Mouse (Mus musculus) embryonic facial prominence, embryonic 11.5 days (tissue): ENCODE results near the gene Gabpb2. TPM values are rescaled to one million over a fixed set of nuclear protein-coding genes. Genes with fewer than 3 reads are reported as not detected.

ENCODE experiments used
- ATAC-seq: fragments of 200-750 bp; cut with Nextera tagmentation; replicated peaks from 2 replicates; pipeline ENCODE4 v1.8.0; 2017; ENCODE audit warnings: low read depth; ENCODE audit not compliant: insufficient number of reproducible peaks, low FRiP score, low TSS enrichment
- DNase-seq: peaks from one replicate; pipeline ENCODE4 v3.0.0-alpha.2; 2015; ENCODE audit warnings: low spot score
- H3K27ac ChIP-seq: fragments of 300-500 bp; sonication (generic); replicated peaks from 2 replicates; pipeline ENCODE4 v1.5.1; 2014; ENCODE audit warnings: mild to moderate bottlenecking, low read depth, low read length, control low read depth
- H3K27me3 ChIP-seq: fragments of 300-500 bp; sonication (generic); 2 replicates; pipeline ENCODE4 v1.6.1; 2014; ENCODE audit warnings: mild to moderate bottlenecking, low read length, moderate library complexity, mixed read lengths; ENCODE audit not compliant: control insufficient read depth, insufficient read depth
- H3K36me3 ChIP-seq: fragments of 300-500 bp; sonication (generic); replicated peaks from 2 replicates; pipeline ENCODE4 v1.6.1; 2014; ENCODE audit warnings: low read depth, mild to moderate bottlenecking, low read length, moderate library complexity, mixed read lengths; ENCODE audit not compliant: control insufficient read depth, insufficient read depth
- H3K4me1 ChIP-seq: fragments of 300-500 bp; sonication (generic); 2 replicates; pipeline ENCODE4 v1.6.1; 2014; ENCODE audit warnings: low read length, mixed read lengths; ENCODE audit not compliant: control insufficient read depth, insufficient read depth
- H3K4me2 ChIP-seq: fragments of 300-500 bp; sonication (generic); 2 replicates; pipeline ENCODE4 v1.6.1; 2014; ENCODE audit warnings: low read depth, mild to moderate bottlenecking, control low read depth, low read length, moderate library complexity
- H3K4me3 ChIP-seq: fragments of 300-500 bp; sonication (generic); 2 replicates; pipeline ENCODE4 v1.5.1; 2014; ENCODE audit warnings: low read depth, low read length, control low read depth
- H3K9ac ChIP-seq: fragments of 300-500 bp; sonication (generic); replicated peaks from 2 replicates; pipeline ENCODE4 v1.6.1; 2014; ENCODE audit warnings: mild to moderate bottlenecking, control low read depth, low read length
- H3K9me3 ChIP-seq: fragments of 300-500 bp; sonication (generic); replicated peaks from 2 replicates; pipeline ENCODE4 v1.6.1; 2016; ENCODE audit warnings: mild to moderate bottlenecking, low read length, inconsistent platforms, mixed read lengths; ENCODE audit not compliant: control insufficient read depth
- WGBS: fragments of 180-500 bp; shearing (Covaris S2); extraction: QIAGEN DNeasy Blood & Tissue Kit; methylation state at CpG from one replicate; pipeline ENCODE4 v1.1.7; 2014; 5-methylcytosine and 5-hydroxymethylcytosine counted together
- polyA plus RNA-seq: library from polyadenylated mRNA; unstranded; fragments of >200 nt; fragmentation: Nextera tagmentation; extraction: Ambion mirVana; gene quantifications from 2 replicates; pipeline ENCODE4 v1.2.1, GENCODE M21; 2014

The Gabpb2 gene
- polyA plus RNA-seq, 1 experiment from 2014 or later, result 6.7 TPM

GRCm38 (mm10) chr3:95199101-95199500 is 18.6 kb downstream of the Gabpb2 start:
- H3K4me1 ChIP-seq, result no peaks in the 10 kb centered on the region
- H3K4me2 ChIP-seq, result no peak overlapping the region
- H3K9me3 ChIP-seq, result no peaks in the 10 kb centered on the region
- no peaks in the 10 kb centered on the region for H3K27me3 ChIP-seq
- DNase-seq, result no peak
- H3K4me3 ChIP-seq, result no peak overlapping the region
- 85% methylated on average over 1 of the region's 1 CpGs for WGBS
- no peak for ATAC-seq
- no peak overlapping the region for H3K27ac ChIP-seq
- no peak overlapping the region for H3K9ac ChIP-seq
- peaks cover 19% of the 10 kb centered on the region for H3K36me3 ChIP-seq

- peaks cover 7% of the 10 kb centered on the region for H3K36me3 ChIP-seq
Measured at GRCm38 (mm10) chr3:95195772-95196171, 21.9 kb downstream of the Gabpb2 start.

GRCm38 (mm10) chr3:95194721-95195135 is 23.0 kb downstream of the Gabpb2 start:
- peaks cover 6% of the 10 kb centered on the region for H3K36me3 ChIP-seq
- no peak overlapping the region for H3K4me2 ChIP-seq
- 85% methylated on average over 6 of the region's 6 CpGs for WGBS
- H3K27ac ChIP-seq, result no peak overlapping the region
- no peak for DNase-seq
- no peak overlapping the region for H3K9ac ChIP-seq
- no peak for ATAC-seq
- no peaks in the 10 kb centered on the region for H3K9me3 ChIP-seq
- no peaks in the 10 kb centered on the region for H3K27me3 ChIP-seq
- no peaks in the 10 kb centered on the region for H3K4me1 ChIP-seq
- no peak overlapping the region for H3K4me3 ChIP-seq

More at GRCm38 (mm10) chr3:95195772-95196171, 21.9 kb downstream of the Gabpb2 start:
- no peak for ATAC-seq
- H3K27me3 ChIP-seq, result no peaks in the 10 kb centered on the region
- 91% methylated on average over 2 of the region's 2 CpGs for WGBS
- no peak overlapping the region for H3K9ac ChIP-seq
- no peaks in the 10 kb centered on the region for H3K9me3 ChIP-seq
- H3K4me2 ChIP-seq, result no peak overlapping the region
- H3K27ac ChIP-seq, result no peak overlapping the region
- no peaks in the 10 kb centered on the region for H3K4me1 ChIP-seq
- no peak for DNase-seq
- no peak overlapping the region for H3K4me3 ChIP-seq

- ATAC-seq, result no peak
- WGBS, result 84% methylated on average over 6 of the region's 6 CpGs
- H3K36me3 ChIP-seq, result peaks cover 3% of the 10 kb centered on the region
Measured at GRCm38 (mm10) chr3:95186888-95187287, 30.8 kb downstream of the Gabpb2 start.

DNA sequence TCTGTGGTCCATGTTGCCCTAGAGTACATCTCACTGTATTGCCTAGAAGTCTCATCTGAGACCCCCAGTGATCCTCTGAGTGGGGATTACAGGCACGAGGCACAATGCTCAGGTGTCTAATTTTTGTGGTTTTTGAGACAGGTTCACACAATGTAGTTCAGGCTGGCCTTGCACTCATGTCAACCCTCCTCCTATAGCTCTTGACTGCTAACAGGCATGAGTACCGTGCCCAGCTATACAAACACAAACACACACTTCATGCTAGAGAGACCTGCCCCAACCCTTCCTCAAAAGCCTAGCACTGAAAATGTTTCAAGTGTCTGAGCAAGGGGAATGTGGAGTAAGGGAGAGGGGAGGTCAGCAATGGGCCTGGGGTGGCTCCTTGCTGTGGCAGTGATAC is 31.6 kb downstream of the Gabpb2 start:
- H3K9me3 ChIP-seq, result no peaks in the 10 kb centered on the region
- H3K36me3 ChIP-seq, result peaks cover 3% of the 10 kb centered on the region
- ATAC-seq, result no peak
- 92% methylated on average over 2 of the region's 2 CpGs for WGBS
- no peak overlapping the region for H3K4me3 ChIP-seq
- no peak overlapping the region for H3K4me2 ChIP-seq
- H3K27ac ChIP-seq, result no peak overlapping the region
- no peaks in the 10 kb centered on the region for H3K27me3 ChIP-seq
- H3K9ac ChIP-seq, result no peak overlapping the region
- no peaks in the 10 kb centered on the region for H3K4me1 ChIP-seq
- no peak for DNase-seq

More at GRCm38 (mm10) chr3:95186888-95187287, 30.8 kb downstream of the Gabpb2 start:
- H3K27me3 ChIP-seq, result no peaks in the 10 kb centered on the region
- no peak overlapping the region for H3K9ac ChIP-seq
- no peak overlapping the region for H3K4me3 ChIP-seq
- no peaks in the 10 kb centered on the region for H3K9me3 ChIP-seq
- no peak for DNase-seq
- H3K4me2 ChIP-seq, result no peak overlapping the region
- no peak overlapping the region for H3K27ac ChIP-seq
- no peaks in the 10 kb centered on the region for H3K4me1 ChIP-seq

DNA sequence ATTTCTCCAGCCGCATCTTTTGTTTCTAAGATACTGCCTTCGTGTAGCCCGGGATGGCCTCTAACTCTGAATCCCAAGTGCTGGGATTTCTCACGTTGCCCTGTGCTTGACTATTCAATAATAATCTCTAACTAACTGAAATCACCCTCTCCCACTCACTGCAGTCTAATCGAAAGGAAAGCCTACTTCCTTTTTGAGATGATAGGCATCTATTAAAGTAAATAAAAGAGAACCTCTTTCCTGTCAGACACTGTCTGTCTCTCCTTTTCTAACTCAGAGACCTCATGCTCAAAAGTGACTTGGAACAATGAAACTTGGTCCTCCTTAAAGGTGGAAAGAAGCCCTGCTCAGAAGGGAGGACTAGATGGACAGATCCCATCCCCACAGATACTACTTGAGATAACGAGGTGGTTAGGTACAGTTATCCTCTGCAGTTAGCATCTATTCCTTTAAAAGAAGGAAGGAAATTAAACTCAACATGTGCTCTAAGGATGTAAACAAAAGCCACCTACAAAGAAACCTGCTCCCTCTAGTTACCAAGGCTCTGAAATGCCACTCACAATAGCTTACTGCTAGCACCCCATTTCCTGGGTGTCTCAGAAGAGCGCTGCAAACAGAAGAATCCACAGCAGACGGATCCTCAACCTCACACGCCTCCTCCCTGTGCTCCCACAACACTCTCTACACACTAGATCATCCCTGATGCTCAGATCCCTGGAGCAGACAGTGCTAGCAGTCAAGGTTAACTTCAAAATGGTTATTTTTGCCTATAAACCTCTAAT is 32.7 kb downstream of the Gabpb2 start:
- DNase-seq (no peak), ATAC-seq (no peak)
- Histone ChIP-seq H3K4me3 (no peak overlapping the region), H3K27me3 (no peaks in the 10 kb centered on the region), H3K27ac (no peak overlapping the region), H3K4me2 (no peak overlapping the region), H3K36me3 (peaks cover 3% of the 10 kb centered on the region), H3K9me3 (no peaks in the 10 kb centered on the region), H3K4me1 (no peaks in the 10 kb centered on the region), H3K9ac (no peak overlapping the region)
- WGBS, result 94% methylated on average over 9 of the region's 9 CpGs

GRCm38 (mm10) chr3:95181841-95182240 is 35.9 kb downstream of the Gabpb2 start:
- no peak for ATAC-seq
- Histone ChIP-seq H3K9ac (no peak overlapping the region), H3K27ac (no peak overlapping the region), H3K4me2 (no peak overlapping the region), H3K4me3 (no peak overlapping the region), H3K9me3 (no peaks in the 10 kb centered on the region), H3K36me3 (peaks cover 3% of the 10 kb centered on the region), H3K27me3 (no peaks in the 10 kb centered on the region), H3K4me1 (no peaks in the 10 kb centered on the region)
- no peak for DNase-seq
- WGBS, result 86% methylated on average over 1 of the region's 1 CpGs

GRCm38 (mm10) chr3:95179890-95180289 is 37.8 kb downstream of the Gabpb2 start:
- Histone ChIP-seq H3K9me3 (no peaks in the 10 kb centered on the region), H3K4me2 (no peak overlapping the region), H3K27ac (no peak overlapping the region), H3K36me3 (peaks cover 3% of the 10 kb centered on the region), H3K4me3 (no peak overlapping the region), H3K9ac (no peak overlapping the region), H3K4me1 (no peaks in the 10 kb centered on the region), H3K27me3 (no peaks in the 10 kb centered on the region)
- DNase-seq (no peak), ATAC-seq (no peak)
- 73% methylated on average over 3 of the region's 3 CpGs for WGBS
